Mouse (Mus musculus) myocyte (in vitro differentiated cells): ENCODE measurements at regions not wholly inside any gene's neighbourhood (a gene's known extent, or its start where the extent isn't known, plus 50 kb on each side); places are given as distances from the start of the nearest gene placed in this dataset.

Source experiments
- H3K27me3 ChIP-seq: one replicate; pipeline ENCODE4 v1.6.1; 2011; ENCODE audit not compliant: control insufficient read depth, insufficient read depth, insufficient read length
- H3K36me3 ChIP-seq: one replicate; pipeline ENCODE4 v1.6.1; 2011; ENCODE audit not compliant: control insufficient read depth, insufficient read depth
- H3K4me2 ChIP-seq: one replicate; pipeline ENCODE4 v1.6.1; 2011; ENCODE audit warnings: low read depth, control low read depth
- H3K4me3 ChIP-seq: one replicate; pipeline ENCODE4 v1.5.1; 2011; ENCODE audit warnings: mild to moderate bottlenecking, control low read depth, moderate library complexity
- H3K79me2 ChIP-seq: one replicate; pipeline ENCODE4 v1.6.1; 2011; ENCODE audit not compliant: control insufficient read depth, insufficient read depth
- H3ac ChIP-seq: one replicate; pipeline ENCODE4 v1.6.1; 2011; ENCODE audit not compliant: control insufficient read depth, insufficient read length
- CEBPB ChIP-seq: IDR thresholded peaks from 2 replicates; pipeline ENCODE4 v1.6.1; 2011; ENCODE audit warnings: mild to moderate bottlenecking, moderate library complexity; ENCODE audit not compliant: poor library complexity, insufficient read depth, severe bottlenecking
- E2F4 ChIP-seq: IDR thresholded peaks from one replicate; pipeline ENCODE4 v1.6.1; 2011; ENCODE audit warnings: mild to moderate bottlenecking, control low read depth, moderate library complexity; ENCODE audit not compliant: insufficient read depth
- MAX ChIP-seq: IDR thresholded peaks from one replicate; pipeline ENCODE4 v1.6.1; 2011; ENCODE audit warnings: low read depth, mild to moderate bottlenecking, control low read depth
- MYOD1 ChIP-seq, 3 experiments: IDR thresholded peaks; one replicate each; pipeline ENCODE4 v1.6.1; 2011; ENCODE audit warnings: control low read depth in 2 of 3, low read depth in 2 of 3, mild to moderate bottlenecking in 2 of 3, moderate library complexity in 1 of 3; ENCODE audit not compliant: insufficient read length in 2 of 3, control insufficient read depth in 1 of 3
- MYOG ChIP-seq, 3 experiments: IDR thresholded peaks; one replicate each; pipeline ENCODE4 v1.6.1; 2011; ENCODE audit warnings: control low read depth in 2 of 3, low read depth in 2 of 3, mild to moderate bottlenecking in 2 of 3; ENCODE audit not compliant: insufficient read length in 2 of 3, control insufficient read depth in 1 of 3, insufficient read depth in 1 of 3
- POLR2A ChIP-seq: IDR thresholded peaks from one replicate; pipeline ENCODE4 v1.6.1; 2011; ENCODE audit warnings: low read depth, mild to moderate bottlenecking, control low read depth, moderate library complexity; ENCODE audit not compliant: insufficient read length
- POLR2AphosphoS2 ChIP-seq: IDR thresholded peaks from one replicate; pipeline ENCODE4 v1.6.1; 2011; ENCODE audit warnings: low read depth, control low read depth; ENCODE audit not compliant: insufficient read length
- REST ChIP-seq: IDR thresholded peaks from one replicate; pipeline ENCODE4 v1.6.1; 2011; ENCODE audit warnings: mild to moderate bottlenecking, control low read depth, moderate library complexity; ENCODE audit not compliant: insufficient read depth, insufficient read length
- SRF ChIP-seq: IDR thresholded peaks from one replicate; pipeline ENCODE4 v1.6.1; 2011; ENCODE audit warnings: low read depth; ENCODE audit not compliant: control insufficient read depth, insufficient read length
- TCF12 ChIP-seq: IDR thresholded peaks from one replicate; pipeline ENCODE4 v1.6.1; 2011; ENCODE audit warnings: mild to moderate bottlenecking, control low read depth; ENCODE audit not compliant: poor library complexity, insufficient read depth, severe bottlenecking
- TCF3 ChIP-seq: IDR thresholded peaks from one replicate; pipeline ENCODE4 v1.6.1; 2011; ENCODE audit warnings: low read depth, control low read depth; ENCODE audit not compliant: insufficient read length
- USF1 ChIP-seq: IDR thresholded peaks from one replicate; pipeline ENCODE4 v1.6.1; 2011; ENCODE audit warnings: low read depth, mild to moderate bottlenecking, control low read depth, moderate library complexity

GRCm38 (mm10) chr6:118293986-118294385 lies 96.5 kb upstream of the Ret start:
- Histone ChIP-seq H3K36me3 (no peaks in the 10 kb centered on the region), H3K79me2 (no peaks in the 10 kb centered on the region), H3ac (no peak overlapping the region), H3K4me2 (no peak overlapping the region), H3K4me3 (no peak overlapping the region), H3K27me3 (peaks cover 14% of the 10 kb centered on the region)
- TF ChIP-seq POLR2AphosphoS2 (no peak), TCF3 (no peak), MYOD1 (IDR thresholded peaks at IDR 0.05; ENCODE audit: control insufficient read depth in 1 of 3, insufficient read length in 2 of 3, low read depth in 2 of 3) (no peak), E2F4 (no peak), CEBPB (no peak), USF1 (no peak), REST (no peak), TCF12 (no peak), MYOG (IDR thresholded peaks at IDR 0.05; ENCODE audit: control insufficient read depth in 1 of 3, insufficient read depth in 1 of 3, insufficient read length in 2 of 3, low read depth in 2 of 3) (no peak), MAX (no peak), POLR2A (no peak)

GRCm38 (mm10) chr6:118292928-118293327 lies 95.4 kb upstream of the Ret start:
- H3ac ChIP-seq: no peak overlapping the region
- TF ChIP-seq POLR2AphosphoS2 (no peak), MAX (no peak), REST (no peak), E2F4 (no peak), TCF12 (no peak), USF1 (no peak), TCF3 (no peak), MYOG (IDR thresholded peaks at IDR 0.05; ENCODE audit: control insufficient read depth in 1 of 3, insufficient read depth in 1 of 3, insufficient read length in 2 of 3, low read depth in 2 of 3) (no peak), CEBPB (no peak), POLR2A (no peak), MYOD1 (IDR thresholded peaks at IDR 0.05; ENCODE audit: control insufficient read depth in 1 of 3, insufficient read length in 2 of 3, low read depth in 2 of 3) (no peak), SRF (no peak)
- H3K36me3 ChIP-seq: no peaks in the 10 kb centered on the region
- no peak overlapping the region for H3K4me3 ChIP-seq
- peaks cover 14% of the 10 kb centered on the region for H3K27me3 ChIP-seq
- no peaks in the 10 kb centered on the region for H3K79me2 ChIP-seq
- H3K4me2 ChIP-seq: no peak overlapping the region

GRCm38 (mm10) chr6:118292272-118292671 lies 94.8 kb upstream of the Ret start:
- no peak overlapping the region for H3K4me3 ChIP-seq
- H3K4me2 ChIP-seq: no peak overlapping the region
- H3K27me3 ChIP-seq: peaks cover 14% of the 10 kb centered on the region
- TF ChIP-seq MYOG (IDR thresholded peaks at IDR 0.05; ENCODE audit: control insufficient read depth in 1 of 3, insufficient read depth in 1 of 3, insufficient read length in 2 of 3, low read depth in 2 of 3) (no peak), SRF (no peak), POLR2AphosphoS2 (no peak), TCF12 (no peak)
- H3ac ChIP-seq: no peak overlapping the region
- H3K79me2 ChIP-seq: no peaks in the 10 kb centered on the region
- H3K36me3 ChIP-seq: no peaks in the 10 kb centered on the region

GRCm38 (mm10) chr6:118291426-118291825 lies 93.9 kb upstream of the Ret start:
- Histone ChIP-seq H3K4me2 (no peak overlapping the region), H3K27me3 (peaks cover 14% of the 10 kb centered on the region), H3ac (no peak overlapping the region), H3K36me3 (no peaks in the 10 kb centered on the region), H3K4me3 (no peak overlapping the region), H3K79me2 (no peaks in the 10 kb centered on the region)
- no peak for TF ChIP-seq USF1
- no peak for TF ChIP-seq E2F4
- TF ChIP-seq POLR2A: no peak
- TF ChIP-seq MYOG (IDR thresholded peaks at IDR 0.05; ENCODE audit: control insufficient read depth in 1 of 3, insufficient read depth in 1 of 3, insufficient read length in 2 of 3, low read depth in 2 of 3): no peak
- TF ChIP-seq POLR2AphosphoS2: no peak
- TF ChIP-seq TCF12: no peak
- TF ChIP-seq MAX: no peak
- no peak for TF ChIP-seq CEBPB
- no peak for TF ChIP-seq MYOD1 (IDR thresholded peaks at IDR 0.05; ENCODE audit: control insufficient read depth in 1 of 3, insufficient read length in 2 of 3, low read depth in 2 of 3)
- no peak for TF ChIP-seq REST
- TF ChIP-seq TCF3: no peak
- no peak for TF ChIP-seq SRF

GRCm38 (mm10) chr6:118285246-118285645 lies 87.7 kb upstream of the Ret start:
- Histone ChIP-seq H3K4me3 (no peak overlapping the region), H3K4me2 (no peak overlapping the region), H3ac (no peak overlapping the region), H3K36me3 (no peaks in the 10 kb centered on the region), H3K79me2 (no peaks in the 10 kb centered on the region), H3K27me3 (peaks cover 11% of the 10 kb centered on the region)
- TF ChIP-seq MYOG (IDR thresholded peaks at IDR 0.05; ENCODE audit: control insufficient read depth in 1 of 3, insufficient read depth in 1 of 3, insufficient read length in 2 of 3, low read depth in 2 of 3): no peak
- TF ChIP-seq CEBPB: no peak
- no peak for TF ChIP-seq REST
- TF ChIP-seq POLR2A: no peak
- no peak for TF ChIP-seq SRF
- no peak for TF ChIP-seq MAX
- TF ChIP-seq TCF12: no peak
- no peak for TF ChIP-seq POLR2AphosphoS2
- no peak for TF ChIP-seq E2F4
- no peak for TF ChIP-seq MYOD1 (IDR thresholded peaks at IDR 0.05; ENCODE audit: control insufficient read depth in 1 of 3, insufficient read length in 2 of 3, low read depth in 2 of 3)
- no peak for TF ChIP-seq TCF3
- no peak for TF ChIP-seq USF1
